Mouse (Mus musculus) naive thymus-derived CD4-positive, alpha-beta T cell, adult 2 months (primary cell): Measurements from ENCODE around the gene Camk2n2.

Experiments
- DNase-seq: peaks from one replicate; pipeline ENCODE4 v3.0.0-alpha.2; 2011; ENCODE audit warnings: low read depth

Gene Camk2n2

DNA sequence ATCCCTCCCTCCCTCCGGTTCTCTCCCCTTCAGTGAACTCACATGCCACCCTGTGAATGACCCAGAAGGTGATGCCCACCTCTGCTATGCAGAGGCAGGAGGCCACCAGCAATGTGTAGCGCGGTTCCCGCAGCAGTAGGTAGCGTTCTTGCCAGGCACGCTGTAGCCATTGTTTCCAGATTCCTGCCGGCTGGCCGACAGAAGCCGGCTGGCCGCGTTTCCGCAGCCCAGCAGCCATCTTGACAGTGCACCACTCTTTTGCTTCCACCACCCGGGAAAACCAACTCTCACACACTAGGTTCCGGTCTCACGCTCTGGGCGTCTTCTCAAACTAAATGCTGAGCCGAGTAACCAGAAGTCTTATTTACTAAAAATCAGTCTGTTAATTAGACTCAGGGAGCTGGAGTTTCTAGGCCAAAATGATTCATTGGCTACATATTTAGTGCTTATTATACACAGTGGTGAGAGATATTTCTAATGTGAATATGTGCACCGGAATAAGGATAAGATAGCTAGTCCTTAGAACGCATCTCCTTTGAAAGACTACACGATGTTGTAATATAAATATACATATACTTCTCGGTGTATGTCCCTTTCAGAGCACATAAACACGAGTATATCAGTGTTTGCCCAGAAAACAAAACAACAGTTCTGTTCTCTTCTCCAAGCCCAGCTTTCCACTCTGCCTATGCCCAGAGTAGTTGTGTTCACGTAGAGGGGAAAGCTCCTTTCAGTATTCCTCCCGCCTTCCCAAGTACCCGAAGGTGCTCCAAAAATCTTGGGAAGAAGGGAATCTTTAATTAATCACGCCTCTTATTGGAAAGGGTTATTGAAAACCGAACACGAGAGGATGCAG is 10.4 kb downstream of the Camk2n2 start:
- DNase-seq: peak; percentile 91

GRCm38 (mm10) chr16:20604705-20605104 is 16.4 kb downstream of the Camk2n2 start:
- DNase-seq: no peak

GRCm38 (mm10) chr16:20600511-20600910 is 20.6 kb downstream of the Camk2n2 start:
- no peak for DNase-seq

- DNase-seq: no peak
Measured at GRCm38 (mm10) chr16:20596687-20597441, 24.2 kb downstream of the Camk2n2 start.

GRCm38 (mm10) chr16:20595737-20596136 is 25.4 kb downstream of the Camk2n2 start:
- DNase-seq: no peak

DNA sequence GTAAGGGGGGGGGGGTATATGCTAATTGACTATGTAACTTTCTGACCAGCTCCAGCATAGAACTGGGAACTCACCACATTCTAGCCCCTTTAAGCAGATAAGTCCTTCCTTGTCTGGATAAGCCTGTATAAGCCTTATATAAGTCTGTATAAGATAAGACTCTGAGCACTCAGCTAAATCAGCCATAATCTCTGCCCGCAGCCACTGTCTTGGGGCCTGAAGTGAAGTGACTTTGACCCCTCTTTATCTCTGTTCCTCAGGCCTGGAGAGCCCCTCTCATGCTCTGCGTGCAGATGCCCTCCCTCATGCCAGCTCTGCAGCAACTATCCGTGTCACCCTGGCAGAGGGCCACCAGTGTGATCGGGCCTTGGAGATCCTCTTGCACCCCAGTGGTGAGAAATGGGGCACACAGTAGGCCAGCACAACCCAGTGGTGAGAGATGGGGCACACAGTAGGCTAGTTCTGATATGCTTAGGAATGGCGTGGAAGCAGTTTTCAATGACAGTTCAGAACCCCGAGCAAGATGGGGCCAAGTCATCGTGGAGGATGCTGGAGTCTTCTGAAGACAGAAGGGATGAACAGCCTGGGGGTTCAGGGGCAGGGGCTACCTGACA is 25.9 kb downstream of the Camk2n2 start:
- DNase-seq: no peak

DNA sequence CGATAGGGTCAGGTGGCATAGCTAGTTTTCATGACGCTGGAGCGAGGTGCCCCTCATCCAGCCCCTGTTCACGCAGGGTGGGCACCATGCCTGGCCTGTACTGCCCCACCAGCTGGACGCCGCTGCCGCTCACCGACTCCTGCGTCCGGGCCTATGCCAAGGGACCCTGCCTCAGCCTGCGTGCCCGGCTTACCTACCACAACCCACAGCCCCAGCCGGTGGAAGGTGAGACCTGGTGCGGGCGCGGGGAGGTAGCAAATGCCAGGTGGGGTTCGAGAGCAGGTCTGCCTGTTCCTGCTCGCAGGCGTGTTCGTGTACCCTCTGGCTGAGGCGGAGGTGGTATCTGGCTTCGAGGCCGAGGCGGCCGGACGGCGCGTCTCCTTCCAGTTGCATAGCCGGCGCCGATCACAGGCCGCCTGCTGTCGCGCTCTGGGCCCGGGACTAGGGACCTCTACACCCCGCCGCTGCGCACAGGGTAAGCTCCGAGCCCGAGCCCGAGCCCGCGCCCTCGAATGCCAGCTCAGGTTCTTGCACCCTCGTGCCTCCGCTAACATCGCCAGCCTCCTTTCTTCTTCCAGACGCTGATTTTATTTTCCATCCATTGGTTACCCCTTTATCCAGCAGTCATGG is 29.9 kb downstream of the Camk2n2 start:
- no peak for DNase-seq

DNA sequence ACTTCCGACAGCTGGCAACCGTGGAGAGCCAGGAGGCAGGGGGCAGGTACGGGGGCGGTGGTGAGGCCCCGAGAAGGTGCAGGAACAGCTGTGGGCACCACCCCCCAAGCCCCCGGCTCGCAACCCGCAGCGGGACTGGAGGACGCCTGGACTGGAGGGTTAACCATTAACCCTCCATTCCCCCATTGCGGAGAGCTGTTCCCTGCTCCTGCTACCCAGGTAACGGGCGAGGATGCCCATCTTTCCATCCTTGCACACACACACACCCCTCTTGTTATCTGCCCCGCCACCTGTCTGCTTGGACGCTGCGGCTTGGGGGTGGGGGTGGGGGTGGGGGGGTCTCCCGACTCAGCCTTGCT is 30.4 kb downstream of the Camk2n2 start:
- DNase-seq: no peak

DNA sequence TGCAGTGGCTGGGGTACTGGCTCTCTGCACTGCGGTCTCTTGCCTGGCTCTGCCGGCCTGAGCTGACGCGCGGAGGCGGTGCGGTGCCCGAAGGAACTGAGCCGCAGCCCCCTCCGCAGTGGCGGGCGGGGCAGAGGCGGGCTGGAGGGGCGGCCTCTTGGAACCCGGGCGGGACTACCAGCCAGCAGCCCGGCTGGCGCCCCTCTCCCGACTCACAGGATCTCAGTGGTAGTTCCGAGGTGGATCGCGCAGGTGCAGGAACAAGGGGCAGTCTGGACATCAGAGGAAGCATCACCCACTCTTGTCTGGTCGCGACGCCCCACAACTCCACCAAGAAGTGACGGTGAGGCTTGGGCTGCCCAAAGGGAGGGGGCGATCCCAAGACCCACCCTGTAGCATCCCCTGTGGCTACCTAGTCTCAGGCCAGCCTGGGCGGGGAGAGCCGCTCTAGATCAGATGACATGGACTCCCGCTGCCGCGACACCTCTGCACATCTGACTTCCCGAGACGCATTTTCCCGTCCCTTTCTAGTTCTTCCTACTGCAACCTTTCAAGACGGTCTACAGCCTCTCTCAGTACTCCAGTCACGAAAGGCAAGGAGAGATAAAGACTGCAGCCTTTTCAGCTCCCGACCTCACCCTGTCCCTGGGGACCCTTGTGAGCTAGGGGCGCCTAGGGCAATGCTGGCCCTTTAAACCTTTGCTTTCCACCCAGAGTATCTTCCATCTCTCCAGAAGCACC is 31.0 kb downstream of the Camk2n2 start:
- no peak for DNase-seq

- no peak for DNase-seq
Measured at GRCm38 (mm10) chr16:20589366-20589938, 31.6 kb downstream of the Camk2n2 start, which contains the start of gene Vwa5b2. TSS of gene Vwa5b2 (plus strand) at chr16:20589471.
